Mouse (Mus musculus) gonadal fat pad, adult 2 months (tissue): ENCODE measurements around the gene Myo3b. TPM values are rescaled to one million over a fixed set of nuclear protein-coding genes. Genes with fewer than 3 reads are reported as not detected.

Experiments used
- DNase-seq: peaks from one replicate; pipeline ENCODE4 v3.0.0-alpha.2; 2012; ENCODE audit warnings: low read depth
- polyA plus RNA-seq: library from polyadenylated mRNA; depleted of rRNA; stranded (reverse); fragments of >200 nt; gene quantifications from 2 replicates; pipeline ENCODE4 v1.2.3, GENCODE M21; 2012

The Myo3b gene
- polyA plus RNA-seq, 1 experiment: 24.4 TPM

DNA sequence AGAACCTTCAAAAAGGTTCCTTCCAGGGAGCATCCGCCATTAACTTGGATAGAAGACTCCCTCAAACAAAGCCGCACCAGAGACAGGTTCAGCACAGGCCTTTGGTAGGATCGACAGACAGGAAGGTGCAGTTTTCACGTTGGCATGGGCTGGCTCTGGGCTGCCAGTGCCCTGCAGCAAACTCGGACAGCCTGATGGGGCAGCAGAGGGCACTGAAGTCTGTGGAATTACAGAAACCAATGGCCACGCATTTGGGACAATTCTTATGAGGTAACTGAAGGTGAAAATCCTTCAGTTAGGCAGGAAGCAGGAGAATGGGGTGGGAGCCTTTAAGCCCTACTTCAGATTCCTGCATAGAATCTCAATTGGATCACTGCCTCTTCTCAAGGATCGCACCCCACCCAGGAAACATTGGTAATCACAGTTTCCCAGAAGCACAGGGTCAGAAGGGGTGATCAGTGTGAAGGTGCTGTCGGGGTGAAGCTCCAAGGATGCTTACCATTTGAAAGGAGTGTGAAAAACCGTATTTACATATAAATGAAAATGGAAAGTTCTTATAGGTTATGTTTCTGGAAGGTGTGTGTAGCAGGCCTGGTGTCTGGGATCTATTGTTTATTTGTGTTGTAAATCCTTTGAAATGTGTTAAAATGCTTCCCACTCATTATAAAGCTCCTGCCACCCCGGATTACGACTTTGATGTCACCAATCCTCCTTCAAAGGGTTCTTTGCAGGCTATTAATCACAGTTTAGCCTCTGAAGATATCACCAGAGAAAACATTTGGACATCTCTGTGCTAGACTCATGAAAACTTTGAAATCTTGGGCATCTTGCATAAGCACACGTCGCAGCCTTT, 239.7 kb downstream of the Myo3b start:
- no peak for DNase-seq

DNA sequence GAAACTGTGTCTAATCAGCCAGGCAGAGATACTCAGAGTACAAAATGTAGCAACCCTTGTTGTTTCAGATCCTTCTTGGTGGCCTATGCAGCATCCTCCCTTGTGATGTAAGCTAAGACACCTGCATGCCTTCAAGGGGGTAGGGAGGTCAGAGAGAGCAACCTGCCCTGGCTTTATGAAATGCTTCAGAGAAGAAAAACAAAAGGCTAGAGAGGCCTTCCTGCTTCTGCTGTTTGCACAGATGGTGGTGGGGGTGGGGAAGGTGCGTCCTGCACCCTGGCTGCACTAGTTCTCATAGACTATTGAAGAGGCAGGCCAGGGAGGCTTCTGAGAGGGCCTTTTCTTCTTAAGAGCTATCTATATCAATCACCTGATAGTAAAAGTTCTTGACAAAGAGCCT, 245.2 kb downstream of the Myo3b start:
- DNase-seq: no peak

DNA sequence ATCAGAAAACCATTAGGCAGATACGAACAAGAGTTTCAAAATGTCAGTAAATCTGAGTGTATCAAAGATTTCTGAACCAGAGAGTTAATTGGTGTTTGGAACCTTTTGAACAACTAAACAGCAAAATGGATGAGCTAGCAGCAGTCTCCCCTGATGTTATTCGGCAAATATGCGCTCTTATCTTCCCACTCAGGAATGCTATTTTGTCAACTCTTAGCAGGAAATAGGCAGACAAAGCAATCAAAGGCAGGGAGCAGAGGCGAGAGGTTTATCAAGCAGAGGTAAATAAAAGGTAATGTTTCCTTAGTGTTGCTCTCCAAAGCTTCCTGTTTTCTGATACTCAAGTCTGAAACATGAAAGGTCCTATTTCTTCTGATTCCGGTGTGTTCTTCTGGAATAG, 252.1 kb downstream of the Myo3b start:
- no peak for DNase-seq

DNA sequence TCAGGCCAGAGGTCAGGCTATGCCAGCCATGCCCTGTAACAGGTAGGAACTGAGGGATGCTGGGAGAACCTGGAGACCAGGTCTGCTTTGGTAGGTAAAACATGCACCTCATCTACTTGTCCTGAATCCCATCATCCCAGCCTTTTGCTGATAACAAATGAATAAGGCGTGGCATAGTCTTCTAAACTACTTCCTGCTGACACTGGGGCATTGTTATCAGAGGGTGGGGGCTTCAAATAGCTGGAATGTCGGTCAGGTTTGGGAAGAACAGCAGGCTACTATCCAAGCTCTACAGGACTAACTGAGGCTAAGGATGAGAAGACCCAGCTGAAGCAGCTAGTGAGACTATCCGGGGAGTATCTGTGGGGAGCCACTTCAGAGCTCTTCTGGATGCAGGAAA, 253.8 kb downstream of the Myo3b start:
- DNase-seq: no peak

DNA sequence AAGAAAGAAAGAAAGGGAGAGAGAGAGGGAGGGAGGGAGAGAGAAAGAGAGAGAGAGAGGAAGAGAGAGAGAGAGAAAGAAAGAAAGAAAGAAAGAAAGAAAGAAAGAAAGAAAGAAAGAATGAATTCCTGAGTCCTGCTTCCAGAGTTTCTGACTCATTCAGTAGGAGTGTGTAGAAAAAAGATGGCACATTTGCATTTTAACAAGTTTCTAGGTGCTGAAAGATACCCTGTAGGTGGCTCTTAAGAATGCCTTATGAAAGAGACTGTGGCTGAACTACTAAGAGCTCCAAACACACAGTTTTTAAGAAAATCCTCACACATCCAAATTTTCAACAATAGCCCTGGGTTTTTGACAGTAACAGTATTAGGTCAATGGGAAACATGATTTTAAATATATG, 264.0 kb downstream of the Myo3b start:
- DNase-seq: no peak

DNA sequence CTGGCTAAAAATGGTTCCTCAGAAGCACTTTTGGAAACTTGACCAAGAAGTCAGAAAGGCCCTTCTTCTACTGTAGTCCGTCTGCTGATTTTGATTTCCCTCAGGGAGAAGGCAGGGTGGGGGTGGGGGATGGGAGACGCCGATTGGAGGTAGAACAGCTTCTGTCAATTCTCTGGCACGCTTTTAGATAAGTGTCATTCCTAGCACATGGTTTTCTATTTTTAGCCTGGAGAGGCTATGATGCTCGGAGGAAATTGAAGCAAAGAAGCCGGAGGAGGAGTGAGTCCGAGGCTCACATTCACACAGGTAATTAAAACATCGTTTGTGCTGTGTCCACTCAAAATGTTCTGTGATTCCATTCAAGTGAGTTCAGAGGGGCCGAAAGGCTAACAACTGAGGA, 276.2 kb downstream of the Myo3b start:
- no peak for DNase-seq

DNA sequence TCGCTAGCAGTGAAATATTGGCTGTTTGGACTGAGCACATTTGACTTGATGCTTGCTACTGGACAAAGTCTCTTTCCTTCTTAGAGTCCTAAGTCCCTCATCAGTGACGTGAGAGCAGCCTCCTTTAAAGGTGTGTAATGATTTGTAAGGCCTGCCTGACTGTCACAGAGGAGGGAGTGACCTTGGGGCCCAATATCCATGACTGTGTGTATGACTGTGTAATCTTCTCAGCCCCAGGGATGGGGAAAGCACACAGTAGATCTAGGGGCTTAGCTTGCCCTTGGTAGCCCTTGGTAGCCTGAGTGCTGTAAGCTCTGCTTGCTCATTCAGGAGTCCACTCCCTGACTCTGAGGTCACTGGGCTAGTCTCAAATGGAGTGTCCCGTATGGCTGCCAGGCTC, 276.8 kb downstream of the Myo3b start:
- no peak for DNase-seq

DNA sequence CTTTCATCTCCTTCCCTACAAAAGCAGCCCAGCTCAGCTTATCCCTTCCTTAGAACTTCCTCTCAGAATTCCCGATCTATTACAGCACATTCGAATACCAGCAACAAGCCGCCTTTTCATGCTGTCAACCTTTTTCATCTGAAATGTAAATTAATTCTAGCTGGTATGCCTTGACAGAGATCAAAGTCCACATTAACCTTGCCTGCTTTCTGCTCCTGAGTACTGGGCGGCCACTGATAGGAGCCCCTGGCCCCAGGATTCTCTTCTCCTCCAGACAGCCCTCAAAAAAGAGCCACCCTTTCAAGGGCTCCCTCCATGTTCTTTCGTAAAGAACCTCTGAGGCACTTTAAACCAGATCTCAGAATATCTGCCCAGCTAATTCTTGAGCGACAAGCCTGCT, 278.9 kb downstream of the Myo3b start:
- DNase-seq: no peak

DNA sequence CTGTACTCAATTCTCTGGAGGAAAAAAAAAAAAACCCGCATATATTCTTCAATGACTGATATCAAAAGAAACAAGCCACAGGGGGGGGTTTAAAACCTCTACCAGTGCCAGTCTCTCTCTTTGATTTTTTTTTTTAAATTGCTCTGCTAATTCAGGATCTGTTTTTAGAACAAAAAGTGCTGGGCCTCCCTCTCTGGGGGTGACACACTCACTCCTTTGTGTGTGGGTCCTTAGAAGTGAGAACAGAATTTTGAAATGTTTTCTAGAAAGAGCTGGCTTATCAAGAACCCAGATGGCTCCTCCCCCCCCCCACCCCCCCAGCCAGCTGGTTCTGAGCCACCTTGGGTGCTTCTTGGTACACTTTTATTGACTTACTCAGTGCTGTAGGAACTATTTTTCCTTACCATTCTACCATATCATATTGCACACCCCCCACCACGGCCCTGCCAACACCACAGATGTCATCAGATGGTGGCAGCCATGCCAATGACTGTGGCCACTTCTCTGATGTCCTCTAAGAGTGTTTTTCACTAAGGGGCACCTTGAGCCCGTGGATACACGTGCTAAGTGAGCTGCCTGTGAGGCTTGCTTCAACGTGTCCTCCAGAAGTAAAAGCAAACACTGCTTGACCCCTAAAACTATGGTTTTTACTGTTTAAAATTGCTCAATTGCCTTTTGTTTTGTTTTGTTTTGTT, 280.1 kb downstream of the Myo3b start:
- DNase-seq: no peak

DNA sequence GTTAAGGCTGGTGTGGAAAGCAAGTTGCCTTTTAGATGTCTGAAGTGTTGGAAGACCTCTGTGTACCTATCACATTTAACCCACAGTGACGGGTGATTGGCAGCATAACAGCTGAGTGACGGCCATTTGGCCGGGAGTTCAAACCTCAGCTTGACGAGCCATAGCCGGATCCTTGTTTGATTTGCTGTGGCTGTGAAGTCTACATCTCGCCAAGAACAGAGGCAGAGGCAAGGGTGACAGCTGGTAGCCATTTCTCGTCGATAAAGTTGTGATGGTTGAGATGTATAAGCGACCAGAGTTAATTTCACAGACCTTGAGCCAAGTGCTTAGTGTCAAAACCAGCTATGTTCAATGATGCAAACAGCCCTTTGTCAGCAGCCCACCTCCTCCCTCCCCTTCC, 283.8 kb downstream of the Myo3b start:
- no peak for DNase-seq

DNA sequence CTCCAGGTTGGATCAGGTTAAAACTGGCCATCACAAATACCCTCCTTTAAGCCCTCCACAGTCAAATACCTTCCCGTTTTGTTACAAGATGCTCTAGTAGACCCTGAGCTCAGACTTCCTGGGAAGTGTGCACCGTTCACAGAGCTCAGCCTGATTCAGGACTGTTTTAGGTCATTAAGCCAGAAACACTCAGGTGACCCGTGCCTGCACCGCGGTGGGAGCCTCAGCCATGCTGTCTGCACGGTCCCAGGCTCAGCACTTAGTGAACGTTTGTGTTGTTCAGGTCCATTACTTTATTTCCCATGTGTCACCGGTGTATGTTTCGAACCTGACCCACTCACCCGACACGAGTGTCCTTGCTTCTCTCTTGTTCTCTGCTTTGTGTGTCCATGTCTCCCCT, 288.7 kb downstream of the Myo3b start:
- no peak for DNase-seq

DNA sequence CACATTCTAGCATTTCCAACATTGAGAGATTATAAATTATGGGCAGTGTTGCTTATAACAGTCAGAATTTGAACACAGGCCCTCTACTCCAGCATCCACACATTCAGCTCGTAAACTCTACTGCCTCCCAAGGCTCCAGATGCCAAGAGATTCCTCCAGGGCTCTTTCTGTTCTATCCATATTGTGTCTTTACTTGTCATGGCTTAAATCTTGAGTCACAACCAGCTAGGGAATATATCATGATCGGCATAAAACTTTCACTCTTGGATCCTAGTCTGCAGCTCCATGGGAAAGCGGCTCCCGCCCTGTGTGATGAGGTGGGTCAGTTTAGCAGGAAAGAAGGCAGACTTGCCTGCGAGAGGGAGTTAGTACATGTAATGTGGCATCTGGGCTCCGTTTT, 294.0 kb downstream of the Myo3b start:
- DNase-seq: peak; percentile 62

DNA sequence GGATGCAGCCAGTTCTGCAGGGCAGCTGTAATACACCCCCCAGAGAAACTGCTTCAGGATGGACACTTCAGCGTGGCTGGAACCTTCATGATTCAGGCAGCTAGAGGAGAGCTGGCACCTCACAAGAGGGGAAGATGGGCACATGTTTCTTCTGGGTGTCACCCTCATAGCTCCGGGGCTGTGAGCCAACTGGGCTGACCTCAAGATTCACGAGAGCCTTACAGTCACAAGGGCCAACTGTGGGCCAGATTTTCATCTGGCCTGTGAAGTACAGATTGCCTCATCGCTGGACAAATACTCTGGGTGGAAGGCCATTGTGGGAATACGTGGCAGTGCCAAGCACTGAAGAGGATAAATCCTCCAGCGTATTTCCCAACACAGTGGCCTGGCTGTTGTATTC, 294.6 kb downstream of the Myo3b start:
- DNase-seq: peak; percentile 81

DNA sequence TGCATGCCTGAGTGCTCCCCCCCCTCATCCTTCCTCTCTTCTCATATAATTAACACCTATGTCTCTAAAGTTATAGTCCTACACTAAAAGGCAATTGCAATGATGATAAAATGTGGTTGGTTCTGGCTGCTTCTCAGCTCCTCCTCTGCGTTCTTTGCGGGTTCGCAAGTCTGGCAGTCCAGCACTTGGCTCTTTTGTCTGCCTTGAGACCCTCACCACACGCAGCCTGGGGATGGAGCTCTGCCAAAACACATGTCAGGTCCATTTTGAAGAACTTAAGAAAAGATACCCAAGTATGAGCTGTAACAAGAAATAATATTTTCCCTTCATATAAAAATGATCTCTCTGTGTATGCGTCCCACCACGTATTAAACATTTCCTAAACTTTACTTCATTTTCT, 297.6 kb downstream of the Myo3b start:
- no peak for DNase-seq

DNA sequence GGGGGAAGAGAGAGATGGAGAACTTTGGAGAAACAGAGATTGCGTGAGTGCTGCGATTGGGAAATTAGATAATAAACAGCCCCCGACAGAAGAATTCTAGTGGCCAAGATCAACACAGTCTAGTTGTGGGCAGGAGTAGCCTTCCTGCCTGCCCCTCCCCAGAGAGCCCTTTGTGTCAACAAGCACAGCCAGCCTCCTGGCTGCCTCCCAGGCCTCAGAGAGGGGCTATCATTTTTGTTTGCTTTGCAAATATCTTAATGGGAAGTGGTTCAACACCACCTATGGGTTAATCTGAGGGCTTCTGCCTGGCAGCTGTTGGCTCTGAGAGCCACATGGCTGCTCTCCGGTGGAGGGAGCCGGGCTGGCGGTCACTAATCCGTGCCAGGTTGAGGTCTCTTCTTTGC, 298.3 kb downstream of the Myo3b start:
- no peak for DNase-seq

DNA sequence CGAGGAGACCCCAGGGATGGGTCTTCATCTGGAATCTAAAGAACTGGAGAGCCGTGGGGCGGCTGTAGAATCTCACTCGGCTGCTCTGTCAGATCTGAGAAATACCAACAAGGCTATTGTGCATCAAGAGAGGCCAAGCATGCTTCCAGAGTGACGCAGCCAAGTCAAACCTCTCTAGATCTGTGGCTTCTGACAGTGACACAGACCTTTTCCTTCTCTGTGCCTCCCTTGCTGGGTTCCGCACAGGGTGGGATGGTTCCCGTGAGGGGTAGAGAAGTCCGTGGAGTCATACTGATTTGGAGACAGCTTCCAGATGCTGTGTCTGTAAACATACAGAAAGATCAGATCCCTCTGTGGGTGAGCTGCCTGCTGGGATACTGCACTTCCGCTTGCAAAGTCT, 298.9 kb downstream of the Myo3b start:
- DNase-seq: no peak

DNA sequence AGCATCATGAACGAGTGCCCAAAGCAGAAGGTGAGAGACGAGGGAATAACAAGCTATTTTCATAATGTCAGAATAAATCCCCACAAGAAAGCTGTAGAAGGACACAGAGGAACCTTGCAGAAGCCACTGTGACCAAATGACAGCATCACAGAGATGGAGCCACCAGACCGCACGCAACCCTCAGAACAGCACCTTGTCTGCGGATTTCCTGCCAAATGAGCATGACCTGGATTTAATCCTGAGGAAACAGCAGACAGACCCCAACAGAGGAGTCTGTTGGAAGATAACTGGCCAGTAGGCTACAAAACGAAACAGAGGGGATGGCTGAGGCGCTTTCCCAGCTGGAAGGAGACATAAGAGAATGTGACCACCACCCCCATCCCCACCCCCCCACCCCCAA, 300.1 kb downstream of the Myo3b start:
- DNase-seq: no peak

DNA sequence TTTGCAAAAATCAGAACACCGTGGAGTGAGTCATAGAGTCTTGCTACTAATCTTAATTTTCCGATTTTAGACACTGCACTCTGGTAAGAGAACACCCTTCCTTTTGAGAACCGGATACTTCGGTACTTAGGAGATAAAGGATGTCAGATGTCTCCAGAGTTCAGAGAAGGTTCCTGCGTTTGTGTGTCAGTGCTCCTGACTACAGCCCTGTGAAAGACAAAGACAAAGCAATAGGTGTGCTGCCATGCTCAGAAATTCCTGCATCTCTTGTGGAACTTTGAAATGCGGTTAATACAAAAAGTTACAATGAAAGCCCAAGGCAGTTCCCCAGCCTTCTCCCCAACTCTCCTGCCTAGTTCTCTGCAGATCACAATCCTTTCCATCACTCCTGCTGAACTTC, 300.6 kb downstream of the Myo3b start:
- no peak for DNase-seq

DNA sequence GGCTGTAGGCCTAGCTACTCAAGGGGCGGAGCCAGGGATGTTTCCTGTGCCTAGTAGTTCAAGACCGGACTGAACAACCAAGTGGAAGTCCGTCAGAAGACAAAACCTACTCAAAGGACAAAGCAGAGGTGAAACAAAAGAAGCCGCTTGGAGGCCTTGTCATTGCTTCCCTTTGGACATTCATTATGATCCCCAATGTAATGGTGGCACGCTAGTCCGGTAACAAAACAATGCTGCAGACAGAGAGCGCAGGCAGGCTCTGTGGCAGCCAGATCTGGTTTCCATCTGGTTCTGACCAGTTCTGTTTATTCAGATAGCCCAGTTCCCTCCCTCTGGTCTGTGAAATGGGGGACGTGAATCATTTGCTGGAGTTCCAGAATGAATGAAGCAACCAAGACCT, 301.3 kb downstream of the Myo3b start:
- DNase-seq: no peak

DNA sequence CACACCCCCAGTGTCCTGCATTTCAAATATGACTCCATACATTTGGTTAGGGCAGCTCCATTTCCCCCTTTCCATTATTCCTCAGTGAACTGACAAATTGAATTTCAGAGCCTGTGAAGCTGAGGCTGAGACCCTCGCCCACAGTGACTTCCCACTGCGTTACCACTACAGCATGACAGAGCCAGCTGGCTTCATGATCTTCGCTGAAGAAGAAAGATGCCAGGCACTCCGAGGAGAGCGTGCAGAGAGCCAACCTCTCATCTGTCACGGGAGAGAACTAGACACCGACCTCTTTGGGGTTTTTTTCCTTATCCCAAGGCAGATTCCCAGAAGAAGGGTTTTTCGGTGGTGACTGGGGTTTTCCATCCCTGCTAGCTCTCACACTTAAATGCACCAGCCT, 306.2 kb downstream of the Myo3b start:
- DNase-seq: no peak

DNA sequence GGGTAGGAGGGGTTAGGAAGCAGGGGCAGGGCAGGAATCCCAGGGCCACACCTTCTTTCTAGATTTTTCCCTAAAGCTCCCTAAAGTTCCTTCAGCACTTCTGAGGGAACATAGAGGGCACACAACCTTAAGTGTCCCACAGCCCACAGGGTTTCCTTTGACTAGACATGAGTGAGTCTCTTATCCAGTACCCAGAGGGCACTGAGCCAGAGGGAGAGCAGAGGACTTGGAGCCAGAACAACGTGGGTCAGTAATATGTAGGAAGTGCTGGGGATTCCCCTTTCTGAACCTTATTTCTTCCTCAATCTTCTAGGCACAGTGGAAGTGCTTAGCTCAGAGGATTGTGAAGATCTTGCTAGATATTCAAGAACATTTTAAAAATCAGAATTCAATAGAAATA, 308.6 kb downstream of the Myo3b start:
- no peak for DNase-seq

DNA sequence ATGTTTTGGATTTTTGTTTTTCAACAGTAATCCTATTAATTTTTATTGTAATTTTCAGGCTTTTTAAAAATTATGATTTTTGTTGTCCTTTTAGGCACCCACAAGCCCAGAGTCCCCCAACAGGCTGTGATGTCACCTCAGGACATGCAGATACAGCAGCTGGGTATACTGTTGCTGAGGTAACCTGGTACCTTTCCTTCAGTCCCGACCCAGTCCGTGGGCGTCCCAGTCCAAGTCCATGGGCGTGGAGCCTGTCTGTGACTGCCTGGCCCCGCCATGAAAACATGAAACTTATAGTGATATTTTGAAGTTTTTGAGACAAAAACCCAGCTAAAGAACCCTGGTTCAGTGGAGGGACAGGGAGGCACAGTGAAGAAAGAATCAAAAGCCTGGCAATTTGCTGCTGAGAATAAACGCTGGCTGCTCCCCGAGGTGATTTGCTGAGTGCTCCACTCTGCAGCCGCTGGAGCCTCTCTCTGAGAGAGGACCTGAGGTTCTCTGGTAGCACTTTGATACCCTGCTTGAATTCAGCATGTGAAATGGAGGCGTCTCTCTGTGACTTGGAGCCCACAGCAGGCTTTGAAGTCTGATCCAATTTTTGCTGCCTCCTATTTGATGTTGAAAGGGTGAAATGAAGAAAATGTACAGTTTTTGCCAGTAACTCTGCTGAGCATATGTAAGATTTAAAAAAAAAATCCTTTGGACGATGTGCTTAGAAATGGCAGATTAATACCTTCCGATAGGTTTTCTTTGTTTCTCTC, 310.0 kb downstream of the Myo3b start:
- DNase-seq: no peak
